Mouse (Mus musculus) embryonic facial prominence, embryonic 10.5 days (tissue): ENCODE measurements around the gene Crisp4. TPM values are rescaled to one million over a fixed set of nuclear protein-coding genes. Genes with fewer than 3 reads are reported as not detected.

Experiments used
- DNase-seq: peaks from one replicate; pipeline ENCODE4 v3.0.0-alpha.2; 2017; ENCODE audit warnings: low spot score
- H3K27ac ChIP-seq: fragments of 300-500 bp; sonication (generic); replicated peaks from 2 replicates; pipeline ENCODE4 v1.5.1; 2016; ENCODE audit warnings: mild to moderate bottlenecking
- H3K27me3 ChIP-seq: fragments of 300-500 bp; sonication (generic); replicated peaks from 2 replicates; pipeline ENCODE4 v1.6.1; 2016; ENCODE audit warnings: low read depth, mild to moderate bottlenecking; ENCODE audit not compliant: poor library complexity, severe bottlenecking
- H3K36me3 ChIP-seq: fragments of 300-500 bp; sonication (generic); replicated peaks from 2 replicates; pipeline ENCODE4 v1.6.1; 2016; ENCODE audit warnings: mild to moderate bottlenecking, moderate library complexity
- H3K4me1 ChIP-seq: fragments of 300-500 bp; sonication (generic); 2 replicates; pipeline ENCODE4 v1.6.1; 2016
- H3K4me3 ChIP-seq: fragments of 300-500 bp; sonication (generic); 2 replicates; pipeline ENCODE4 v1.5.1; 2016; ENCODE audit warnings: mild to moderate bottlenecking, moderate library complexity
- H3K9me3 ChIP-seq: fragments of 300-500 bp; sonication (generic); 2 replicates; pipeline ENCODE4 v1.6.1; 2016; ENCODE audit warnings: mild to moderate bottlenecking
- WGBS: fragments of 180-500 bp; shearing (Covaris S2); methylation state at CpG from one replicate; pipeline ENCODE4 v1.1.7; 2016; 5-methylcytosine and 5-hydroxymethylcytosine counted together
- polyA plus RNA-seq: library from polyadenylated mRNA; unstranded; fragments of >200 nt; fragmentation: Nextera tagmentation; extraction: Ambion mirVana; gene quantifications from 2 replicates; pipeline ENCODE4 v1.2.1, GENCODE M21; 2016

Gene Crisp4
- not detected in 2 replicates for polyA plus RNA-seq

DNA sequence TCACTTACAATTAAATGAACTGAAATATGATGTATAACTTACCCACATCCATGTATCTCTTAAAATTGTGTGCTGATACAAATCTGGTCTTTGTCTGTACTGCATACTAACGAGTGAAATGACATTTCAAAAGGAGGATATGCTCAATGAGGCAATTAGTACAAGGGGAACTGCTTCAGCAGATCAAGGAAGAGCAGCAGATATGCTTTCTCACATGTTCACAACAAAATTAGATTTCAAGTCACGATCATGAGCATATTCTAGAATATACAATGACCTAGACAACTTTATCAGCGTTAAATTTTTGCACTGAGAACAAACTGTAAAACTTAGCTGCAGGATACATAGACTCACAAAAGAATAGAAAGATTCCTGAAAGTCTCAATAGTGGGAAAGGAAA, at the start of gene Crisp4:
Gene Crisp4, minus strand, starts transcription at position 101 of the 400 bp plus-strand sequence.
- DNase-seq: no peak
- H3K27ac ChIP-seq: no peak within 1 kb of the TSS
- H3K4me1 ChIP-seq: no peaks in the 10 kb centered on the region
- WGBS: 81% methylated on average over 3 of the region's 3 CpGs
- no peaks in the 10 kb centered on the region for H3K9me3 ChIP-seq
- no peaks in the 10 kb centered on the region for H3K36me3 ChIP-seq
- H3K4me3 ChIP-seq: no peak within 1 kb of the TSS
- H3K27me3 ChIP-seq: no peaks in the 10 kb centered on the region

DNA sequence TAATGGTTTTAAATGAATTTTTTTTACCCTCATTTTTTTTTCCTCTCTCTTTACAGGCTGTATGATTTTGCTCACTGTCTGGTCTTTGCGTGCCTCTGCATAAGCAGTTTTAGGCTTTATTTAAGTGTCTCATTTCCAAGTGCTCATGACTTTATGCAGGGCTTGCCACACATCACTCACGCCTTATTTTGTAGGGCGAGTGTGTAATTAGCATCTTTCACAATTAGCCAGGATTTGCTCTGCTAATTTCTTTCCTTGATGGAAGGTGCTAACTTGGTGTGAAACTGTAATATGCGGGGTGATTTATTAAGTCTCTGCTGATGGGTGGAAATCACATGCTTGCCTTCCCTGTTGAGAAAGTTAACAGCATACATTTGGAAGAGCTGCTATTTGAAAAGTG, 46.0 kb upstream of the Crisp4 start:
- H3K9me3 ChIP-seq: no peaks in the 10 kb centered on the region
- WGBS: 47% methylated on average over 4 of the region's 4 CpGs
- no peak overlapping the region for H3K27ac ChIP-seq
- DNase-seq: no peak
- H3K4me3 ChIP-seq: no peak overlapping the region
- H3K36me3 ChIP-seq: no peaks in the 10 kb centered on the region
- H3K27me3 ChIP-seq: no peaks in the 10 kb centered on the region
- no peaks in the 10 kb centered on the region for H3K4me1 ChIP-seq

DNA sequence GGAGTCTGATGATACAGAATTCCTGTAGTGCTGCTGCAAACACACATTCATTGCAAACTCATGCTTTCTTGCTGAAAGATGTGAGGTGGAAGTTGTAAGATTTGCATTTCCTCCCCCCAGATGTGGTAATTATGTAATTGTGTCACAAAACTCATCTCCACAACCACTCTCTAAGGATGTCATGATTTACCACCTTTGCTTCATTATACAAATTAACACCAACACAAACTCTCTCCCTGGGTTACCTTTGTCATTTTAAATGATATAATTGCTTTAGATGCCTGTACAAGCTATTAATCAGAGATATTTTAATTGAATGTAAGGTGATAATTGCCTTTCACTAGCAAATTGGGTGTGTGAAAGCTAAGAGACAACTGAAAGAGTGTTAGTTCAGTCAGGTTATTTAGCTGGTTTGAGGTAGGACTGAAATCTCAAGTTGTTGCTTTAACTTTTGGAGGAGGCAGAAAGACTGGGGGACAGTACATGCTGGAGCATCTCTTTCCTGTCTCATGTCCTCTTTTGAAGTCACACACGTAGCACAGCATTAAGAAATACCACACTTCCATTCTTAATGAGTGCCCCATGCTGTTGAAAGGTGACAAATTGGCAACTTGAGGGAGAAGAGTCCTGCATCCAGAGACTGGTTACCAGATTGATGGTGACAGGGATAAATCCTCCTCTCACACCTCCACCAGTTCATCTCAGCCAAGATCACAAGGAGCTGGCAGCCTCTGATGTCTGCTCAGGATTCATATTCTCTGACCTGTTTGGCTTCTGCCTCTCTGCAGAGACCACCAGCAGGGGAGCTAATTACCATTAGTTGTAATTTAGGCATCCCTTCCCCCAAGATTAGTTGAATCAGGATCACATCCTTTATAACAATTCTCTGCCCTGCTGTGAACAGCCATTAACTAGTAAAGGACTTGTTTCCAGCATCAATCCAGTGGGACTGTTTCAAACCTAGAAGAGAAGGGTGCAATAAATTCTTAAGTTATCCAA, 45.3 kb upstream of the Crisp4 start:
- Histone ChIP-seq H3K36me3 (no peaks in the 10 kb centered on the region), H3K4me3 (no peak overlapping the region), H3K27me3 (no peaks in the 10 kb centered on the region), H3K4me1 (no peaks in the 10 kb centered on the region), H3K9me3 (no peaks in the 10 kb centered on the region), H3K27ac (no peak overlapping the region)
- 9% methylated on average over 1 of the region's 1 CpGs for WGBS
- no peak for DNase-seq

DNA sequence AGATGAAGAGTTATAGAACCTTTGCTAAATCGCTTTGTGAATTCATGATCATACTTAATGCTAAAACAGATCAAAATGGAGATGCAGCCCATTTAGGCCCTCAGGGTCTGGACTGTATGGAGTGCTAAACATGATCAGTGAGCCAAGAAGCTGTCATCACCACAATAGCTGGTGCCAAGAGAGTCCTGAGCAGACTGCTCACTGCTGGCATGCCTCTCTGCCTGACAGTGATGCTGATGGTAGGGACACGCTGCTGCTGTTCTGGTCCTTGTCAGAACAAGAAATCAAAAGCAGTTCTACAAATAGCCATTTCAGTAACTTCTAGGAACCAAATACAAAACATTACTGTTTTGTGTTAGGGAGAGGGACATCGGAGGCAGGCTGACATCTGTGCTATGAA, 35.5 kb upstream of the Crisp4 start:
- H3K4me3 ChIP-seq: no peak overlapping the region
- H3K27ac ChIP-seq: no peak overlapping the region
- H3K4me1 ChIP-seq: no peaks in the 10 kb centered on the region
- H3K36me3 ChIP-seq: no peaks in the 10 kb centered on the region
- H3K27me3 ChIP-seq: no peaks in the 10 kb centered on the region
- H3K9me3 ChIP-seq: no peaks in the 10 kb centered on the region
- WGBS: 86% methylated on average over 3 of the region's 3 CpGs
- DNase-seq: no peak

DNA sequence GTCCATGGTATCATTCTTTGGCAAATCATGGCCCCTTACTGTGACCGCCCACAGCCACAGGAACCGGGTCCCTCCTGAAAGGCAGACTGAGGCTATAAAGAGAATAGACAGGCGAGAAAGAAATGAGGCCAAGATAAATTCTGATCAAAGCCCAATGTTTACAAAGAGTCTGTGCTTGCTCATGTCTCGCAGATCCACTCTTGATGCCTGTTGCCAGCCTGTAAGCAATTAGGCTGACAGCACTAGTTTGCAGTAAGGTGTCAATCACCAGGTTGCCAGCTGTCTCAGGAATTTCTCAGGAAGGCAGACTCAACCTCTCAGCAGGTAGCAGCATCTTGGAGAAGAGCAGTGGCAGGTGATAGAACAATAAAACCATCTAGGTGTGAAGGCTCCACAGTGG, 24.9 kb upstream of the Crisp4 start:
- DNase-seq: no peak
- H3K36me3 ChIP-seq: no peaks in the 10 kb centered on the region
- H3K4me3 ChIP-seq: no peak overlapping the region
- H3K4me1 ChIP-seq: no peaks in the 10 kb centered on the region
- no peaks in the 10 kb centered on the region for H3K9me3 ChIP-seq
- no peaks in the 10 kb centered on the region for H3K27me3 ChIP-seq
- H3K27ac ChIP-seq: no peak overlapping the region
- 78% methylated on average over 4 of the region's 4 CpGs for WGBS

DNA sequence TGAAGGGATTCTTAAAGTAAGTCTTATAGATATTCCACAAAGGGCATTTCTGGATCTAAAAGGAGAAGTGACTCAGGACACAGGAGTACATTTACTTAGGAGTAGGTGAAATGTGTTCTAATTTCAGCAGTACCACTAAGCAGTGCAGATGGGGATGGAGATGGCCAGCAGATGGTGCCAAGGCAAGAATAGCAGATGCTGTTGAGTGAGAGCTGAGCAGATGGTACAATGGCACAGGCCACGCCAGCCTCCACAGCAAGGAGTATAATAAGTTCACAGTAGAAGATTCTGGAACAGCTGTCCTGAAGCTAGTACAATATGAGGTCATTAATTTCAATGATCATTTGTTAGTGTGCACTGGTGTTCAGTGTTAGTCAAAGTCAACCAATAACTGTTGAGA, 22.6 kb upstream of the Crisp4 start:
- DNase-seq: no peak
- H3K36me3 ChIP-seq: no peaks in the 10 kb centered on the region
- H3K27ac ChIP-seq: no peak overlapping the region
- H3K4me3 ChIP-seq: no peak overlapping the region
- no peaks in the 10 kb centered on the region for H3K9me3 ChIP-seq
- no peaks in the 10 kb centered on the region for H3K27me3 ChIP-seq
- 69% methylated on average over 1 of the region's 1 CpGs for WGBS
- H3K4me1 ChIP-seq: no peaks in the 10 kb centered on the region

DNA sequence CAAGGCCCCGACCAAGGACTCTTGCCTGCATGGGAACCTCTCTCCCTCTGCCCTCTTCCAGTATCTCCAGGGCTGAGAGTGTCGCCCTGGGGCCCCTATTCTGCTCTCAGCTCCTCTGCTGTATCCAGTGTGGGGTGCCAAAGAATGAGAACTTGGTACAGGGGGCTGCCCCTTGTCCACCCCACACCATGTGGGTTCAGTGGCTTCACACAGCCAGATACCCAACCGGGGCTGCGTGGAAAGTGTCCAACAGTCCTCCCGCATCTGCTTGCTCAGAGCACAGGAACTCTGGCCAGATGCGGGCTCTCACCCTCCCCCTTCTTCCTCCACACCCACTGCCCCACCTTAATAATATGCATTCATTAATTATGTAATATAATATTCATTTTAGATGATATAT, 13.4 kb upstream of the Crisp4 start:
- 90% methylated on average over 6 of the region's 6 CpGs for WGBS
- H3K4me1 ChIP-seq: no peaks in the 10 kb centered on the region

DNA sequence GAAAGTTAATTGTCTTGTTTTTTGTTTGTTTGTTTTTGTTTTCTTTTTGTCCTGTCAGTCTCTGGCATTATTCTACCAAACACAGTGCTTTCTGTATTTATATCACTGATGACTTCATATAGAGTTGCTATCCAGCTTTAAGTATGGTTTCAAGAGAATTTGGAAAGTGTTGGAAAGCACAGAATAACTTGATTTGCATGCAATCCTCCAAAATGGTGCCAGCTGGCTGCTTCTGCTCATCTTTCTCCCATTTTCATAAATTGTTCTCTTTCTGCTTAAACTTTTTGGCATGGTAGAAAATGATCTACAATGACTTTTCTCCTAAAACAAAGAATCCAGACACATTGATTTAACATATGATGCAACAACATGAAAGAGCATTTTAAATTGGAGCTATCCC, 2.5 kb upstream of the Crisp4 start:
- no peaks in the 10 kb centered on the region for H3K36me3 ChIP-seq
- H3K27me3 ChIP-seq: no peaks in the 10 kb centered on the region
- H3K9me3 ChIP-seq: 0 out of 2 replicates have a peak, but pooled peaks cover 2% of the 10 kb centered on the region
- no peak for DNase-seq
- no peak overlapping the region for H3K4me3 ChIP-seq
- H3K4me1 ChIP-seq: no peaks in the 10 kb centered on the region
- H3K27ac ChIP-seq: no peak overlapping the region

More for the DNA sequence above, 13.4 kb upstream of the Crisp4 start:
- H3K27ac ChIP-seq: no peak overlapping the region
- H3K4me3 ChIP-seq: no peak overlapping the region
- no peaks in the 10 kb centered on the region for H3K36me3 ChIP-seq
- no peak for DNase-seq
- no peaks in the 10 kb centered on the region for H3K9me3 ChIP-seq
- H3K27me3 ChIP-seq: no peaks in the 10 kb centered on the region

DNA sequence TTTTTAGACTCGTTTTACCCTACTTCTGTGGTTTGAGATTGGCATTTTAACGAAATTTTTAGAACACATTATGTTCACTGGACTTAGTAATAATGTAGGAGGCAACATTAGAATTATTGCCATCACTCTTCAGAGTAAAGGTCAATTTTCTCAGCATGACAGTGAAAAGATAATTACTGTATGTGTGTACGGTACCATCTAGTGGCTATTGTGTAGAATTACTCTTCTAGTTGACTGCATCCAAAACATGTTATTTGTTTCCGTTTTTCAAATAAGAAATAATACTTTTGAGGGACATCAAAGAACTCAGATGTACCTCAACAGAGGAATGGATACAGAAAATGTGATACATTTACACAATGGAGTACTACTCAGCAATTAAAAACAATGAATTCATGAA, 14.0 kb downstream of the Crisp4 start:
- Histone ChIP-seq H3K4me1 (no peaks in the 10 kb centered on the region), H3K36me3 (no peaks in the 10 kb centered on the region), H3K4me3 (no peak overlapping the region), H3K27ac (no peak overlapping the region), H3K9me3 (no peaks in the 10 kb centered on the region), H3K27me3 (no peaks in the 10 kb centered on the region)
- DNase-seq: no peak
- WGBS: 59% methylated on average over 4 of the region's 4 CpGs

DNA sequence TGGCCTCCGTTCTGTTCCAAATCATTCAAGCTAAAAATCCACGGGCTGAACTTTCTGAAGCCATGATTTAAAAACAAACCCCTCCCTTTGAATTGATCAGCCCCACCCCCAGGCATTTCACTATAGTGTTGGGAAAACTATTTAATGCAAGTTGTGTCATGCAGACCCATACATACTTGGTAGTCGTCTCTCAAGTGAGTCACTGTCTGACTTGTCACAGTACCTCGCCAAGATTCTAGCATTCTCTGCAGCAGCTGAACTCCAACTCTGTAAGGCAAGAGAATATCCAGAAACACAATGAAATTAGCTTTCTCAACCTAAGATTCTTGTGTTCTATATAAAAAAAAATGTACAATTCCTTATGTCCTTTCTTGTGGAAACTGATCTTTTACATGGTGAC, 15.7 kb downstream of the Crisp4 start:
- Histone ChIP-seq H3K4me1 (no peaks in the 10 kb centered on the region), H3K27ac (no peak overlapping the region), H3K9me3 (no peaks in the 10 kb centered on the region), H3K36me3 (no peaks in the 10 kb centered on the region), H3K27me3 (no peaks in the 10 kb centered on the region), H3K4me3 (no peak overlapping the region)
- no peak for DNase-seq
- 83% methylated on average over 4 of the region's 4 CpGs for WGBS

DNA sequence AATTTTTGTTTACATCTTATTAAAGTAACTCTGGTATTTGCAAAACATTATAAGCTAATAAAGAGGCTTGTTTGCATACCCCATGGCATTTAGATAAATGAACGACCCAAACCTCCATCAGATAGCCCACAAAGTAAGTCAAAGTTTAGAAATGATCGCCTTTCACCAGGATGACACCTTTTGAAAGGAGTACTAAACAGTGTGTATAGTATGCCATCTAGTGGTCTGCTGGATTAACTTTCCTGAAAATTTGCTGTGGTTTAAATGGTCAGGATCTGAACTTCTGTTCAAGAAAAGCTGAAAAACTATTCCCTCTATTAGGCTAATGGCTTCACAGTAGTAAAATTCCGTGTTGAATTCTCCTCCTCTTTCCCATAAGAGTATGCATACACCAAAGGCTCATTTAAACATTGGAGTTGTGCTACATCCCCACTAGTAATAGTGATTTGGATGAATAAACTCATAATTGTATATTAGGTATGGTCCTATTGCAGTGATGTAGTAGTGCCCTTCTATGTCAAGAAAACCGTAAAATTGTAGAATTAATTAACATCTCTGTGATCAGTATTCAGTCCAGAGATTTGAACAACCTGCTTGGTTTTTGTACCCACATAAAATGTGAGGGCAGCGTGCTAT, 38.9 kb downstream of the Crisp4 start:
- H3K36me3 ChIP-seq: no peaks in the 10 kb centered on the region
- no peak overlapping the region for H3K27ac ChIP-seq
- DNase-seq: no peak
- no peak overlapping the region for H3K4me3 ChIP-seq
- H3K27me3 ChIP-seq: no peaks in the 10 kb centered on the region
- 40% methylated on average over 5 of the region's 5 CpGs for WGBS
- no peaks in the 10 kb centered on the region for H3K9me3 ChIP-seq
- no peaks in the 10 kb centered on the region for H3K4me1 ChIP-seq

DNA sequence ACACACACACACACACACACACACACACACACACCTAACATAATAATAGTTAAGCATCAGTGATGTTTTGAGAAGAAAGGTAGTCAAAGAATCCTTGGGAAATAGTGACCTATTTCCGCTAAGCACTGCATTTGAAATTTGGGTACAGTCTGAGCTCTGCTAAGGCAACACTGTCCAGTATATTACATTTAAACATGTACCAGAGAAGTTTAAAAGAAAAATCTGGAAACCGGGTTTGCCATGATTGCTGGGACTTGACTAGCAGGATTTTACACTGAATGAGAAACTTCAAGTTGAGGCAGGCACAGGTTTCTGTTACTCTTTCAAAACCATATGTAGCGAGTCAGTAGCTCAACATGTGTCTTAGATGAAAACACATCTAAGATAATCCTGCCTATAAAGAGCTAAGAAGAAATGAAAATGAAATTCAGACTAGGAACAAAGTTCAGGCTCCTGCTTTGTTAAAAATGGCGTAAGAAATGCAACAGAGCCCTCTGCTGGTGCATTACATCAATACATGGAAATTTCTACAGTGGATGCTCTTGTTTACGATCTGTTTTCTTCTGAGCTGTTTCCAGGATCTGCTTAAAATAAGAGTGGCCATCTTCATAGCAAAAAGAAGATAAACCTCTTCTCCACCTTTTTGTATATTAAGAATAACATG, 39.7 kb downstream of the Crisp4 start:
- no peak overlapping the region for H3K27ac ChIP-seq
- no peaks in the 10 kb centered on the region for H3K36me3 ChIP-seq
- no peaks in the 10 kb centered on the region for H3K4me1 ChIP-seq
- H3K27me3 ChIP-seq: no peaks in the 10 kb centered on the region
- 51% methylated on average over 5 of the region's 5 CpGs for WGBS
- H3K9me3 ChIP-seq: no peaks in the 10 kb centered on the region
- no peak overlapping the region for H3K4me3 ChIP-seq
- peak; percentile 11 for DNase-seq
